Mouse (Mus musculus) CH12F3 (cell line): ENCODE data around the gene Sgo1.
"Not testable (repeated sequence)": the region's sequence is repeated elsewhere in the genome, so short reads cannot be mapped to it uniquely, and the experiment has no call there.

Experiments used
- in situ Hi-C: fragments of 300-500 bp; cut with MboI; formaldehyde crosslinking; loops from 2 replicates; pipeline ENCODE4 v1.14.3; 2020; ENCODE audit warnings: low sequenced_read_pairs

Gene Sgo1

GRCm38 (mm10) chr17:53688877-53689802 lies at the start of gene Sgo1:
Sgo1 (minus strand) TSS chr17:53689333.
- in situ Hi-C loops: loop anchor here (10.0 kb wide), 1 partner anchor 114 kb away; no protein-coding TSS in a partner anchor

GRCm38 (mm10) chr17:53718916-53719315 lies 29.8 kb upstream of the Sgo1 start:
- in situ Hi-C loops: not testable (repeated sequence)

- in situ Hi-C loops: no loop called here
These were observed 29.3 kb upstream of the Sgo1 start for GRCm38 (mm10) chr17:53718474-53718873.

GRCm38 (mm10) chr17:53715161-53715560 lies 26.0 kb upstream of the Sgo1 start:
- in situ Hi-C loops: not testable (repeated sequence)

GRCm38 (mm10) chr17:53714453-53714852 lies 25.3 kb upstream of the Sgo1 start:
- in situ Hi-C loops: no loop called here

- in situ Hi-C loops: not testable (repeated sequence)
These were observed 8.4 kb upstream of the Sgo1 start for GRCm38 (mm10) chr17:53697521-53697920.

GRCm38 (mm10) chr17:53694039-53694438 lies 4.9 kb upstream of the Sgo1 start:
- in situ Hi-C loops: no loop called here

GRCm38 (mm10) chr17:53689946-53690345 lies 813 bp upstream of the Sgo1 start:
- in situ Hi-C loops: loop anchor here (10.0 kb wide), 1 partner anchor 115 kb away; no protein-coding TSS in a partner anchor

GRCm38 (mm10) chr17:53688321-53688720 lies 812 bp downstream of the Sgo1 start:
- in situ Hi-C loops: loop anchor here (10.0 kb wide), 1 partner anchor 114 kb away; no protein-coding TSS in a partner anchor

GRCm38 (mm10) chr17:53678716-53679115 lies 10.4 kb downstream of the Sgo1 start:
- in situ Hi-C loops: no loop called here

- in situ Hi-C loops: no loop called here
These were observed 18.7 kb downstream of the Sgo1 start for GRCm38 (mm10) chr17:53670453-53670852.

- in situ Hi-C loops: no loop called here
These were observed 24.3 kb downstream of the Sgo1 start for GRCm38 (mm10) chr17:53664703-53665382.

- in situ Hi-C loops: no loop called here
These were observed 24.9 kb downstream of the Sgo1 start for GRCm38 (mm10) chr17:53664267-53664666.

- in situ Hi-C loops: no loop called here
These were observed 27.9 kb downstream of the Sgo1 start for GRCm38 (mm10) chr17:53661056-53661840.

- in situ Hi-C loops: no loop called here
These were observed 29.4 kb downstream of the Sgo1 start for GRCm38 (mm10) chr17:53659738-53660137.

GRCm38 (mm10) chr17:53659230-53659629 lies 29.9 kb downstream of the Sgo1 start:
- in situ Hi-C loops: no loop called here

- in situ Hi-C loops: no loop called here
These were observed 30.5 kb downstream of the Sgo1 start for GRCm38 (mm10) chr17:53658668-53659067.

- in situ Hi-C loops: not testable (repeated sequence)
These were observed 31.7 kb downstream of the Sgo1 start for GRCm38 (mm10) chr17:53657391-53657790.

GRCm38 (mm10) chr17:53656369-53656860 lies 32.7 kb downstream of the Sgo1 start:
- in situ Hi-C loops: no loop called here

GRCm38 (mm10) chr17:53655959-53656358 lies 33.2 kb downstream of the Sgo1 start:
- in situ Hi-C loops: no loop called here

- in situ Hi-C loops: no loop called here
These were observed 34.1 kb downstream of the Sgo1 start for GRCm38 (mm10) chr17:53655081-53655480.
